Mouse (Mus musculus) urinary bladder, adult 18-20 months (tissue): ENCODE measurements around the gene Klhl29.
"Not testable (repeated sequence)": the region's sequence is repeated elsewhere in the genome, so short reads cannot be mapped to it uniquely, and the experiment has no call there.

Source experiments
- DNase-seq, 2 experiments: peaks; one replicate each; pipeline ENCODE4 v3.0.0; 2022; ENCODE audit warnings: low spot score in 2 of 2, mixed read lengths in 2 of 2

Klhl29 gene

GRCm38 (mm10) chr12:5358497-5358896 is 17.0 kb downstream of the Klhl29 start:
- no peak for DNase-seq

- DNase-seq: no peak
These were observed 22.1 kb downstream of the Klhl29 start for GRCm38 (mm10) chr12:5353416-5353815.

- DNase-seq: no peak
These were observed 22.7 kb downstream of the Klhl29 start for GRCm38 (mm10) chr12:5352771-5353170.

GRCm38 (mm10) chr12:5350491-5351285 is 24.8 kb downstream of the Klhl29 start:
- no peak for DNase-seq

- no peak for DNase-seq
These were observed 30.4 kb downstream of the Klhl29 start for GRCm38 (mm10) chr12:5345088-5345487.

GRCm38 (mm10) chr12:5344457-5344856 is 31.0 kb downstream of the Klhl29 start:
- DNase-seq: not testable (repeated sequence)

- no peak for DNase-seq
These were observed 35.3 kb downstream of the Klhl29 start for GRCm38 (mm10) chr12:5340151-5340603.

GRCm38 (mm10) chr12:5336927-5337712 is 38.4 kb downstream of the Klhl29 start:
- DNase-seq: peak in 1 of 2 experiments; percentile 2

- no peak for DNase-seq
These were observed 39.2 kb downstream of the Klhl29 start for GRCm38 (mm10) chr12:5336331-5336730.

- DNase-seq: no peak
These were observed 40.5 kb downstream of the Klhl29 start for GRCm38 (mm10) chr12:5334956-5335355.

GRCm38 (mm10) chr12:5334175-5334574 is 41.3 kb downstream of the Klhl29 start:
- DNase-seq: no peak

- no peak for DNase-seq
These were observed 43.5 kb downstream of the Klhl29 start for GRCm38 (mm10) chr12:5331810-5332484.

- DNase-seq: no peak
These were observed 44.9 kb downstream of the Klhl29 start for GRCm38 (mm10) chr12:5330496-5331070.

GRCm38 (mm10) chr12:5322444-5323087 is 52.9 kb downstream of the Klhl29 start:
- DNase-seq: no peak

- DNase-seq: no peak
These were observed 54.5 kb downstream of the Klhl29 start for GRCm38 (mm10) chr12:5321017-5321416.

- no peak for DNase-seq
These were observed 56.0 kb downstream of the Klhl29 start for GRCm38 (mm10) chr12:5319359-5319973.

- no peak for DNase-seq
These were observed 59.4 kb downstream of the Klhl29 start for GRCm38 (mm10) chr12:5316029-5316567.

GRCm38 (mm10) chr12:5307923-5308322 is 67.6 kb downstream of the Klhl29 start:
- no peak for DNase-seq

GRCm38 (mm10) chr12:5305466-5305865 is 70.0 kb downstream of the Klhl29 start:
- DNase-seq: no peak

GRCm38 (mm10) chr12:5303912-5304311 is 71.6 kb downstream of the Klhl29 start:
- no peak for DNase-seq

GRCm38 (mm10) chr12:5303100-5303499 is 72.4 kb downstream of the Klhl29 start:
- DNase-seq: no peak
